Mouse (Mus musculus) liver, embryonic 12.5 days (tissue): ENCODE measurements around the gene Plin1. TPM values are rescaled to one million over a fixed set of nuclear protein-coding genes. Genes with fewer than 3 reads are reported as not detected.

Source experiments
- ATAC-seq: fragments of 200-750 bp; cut with Nextera tagmentation; 2 replicates; pipeline ENCODE4 v1.8.0; 2017; ENCODE audit warnings: moderate number of reproducible peaks, mild to moderate bottlenecking, moderate library complexity
- H3K27ac ChIP-seq: fragments of 300-500 bp; sonication (generic); 2 replicates; pipeline ENCODE4 v1.5.1; 2016; ENCODE audit warnings: mild to moderate bottlenecking
- H3K27me3 ChIP-seq: fragments of 300-500 bp; sonication (generic); replicated peaks from 2 replicates; pipeline ENCODE4 v1.6.1; 2016; ENCODE audit warnings: mild to moderate bottlenecking, moderate library complexity
- H3K36me3 ChIP-seq: fragments of 300-500 bp; sonication (generic); 2 replicates; pipeline ENCODE4 v1.6.1; 2016; ENCODE audit warnings: mild to moderate bottlenecking, moderate library complexity
- H3K4me1 ChIP-seq: fragments of 300-500 bp; sonication (generic); 2 replicates; pipeline ENCODE4 v1.6.1; 2016
- H3K4me2 ChIP-seq: fragments of 300-500 bp; sonication (generic); 2 replicates; pipeline ENCODE4 v1.6.1; 2016; ENCODE audit warnings: mild to moderate bottlenecking, moderate library complexity
- H3K4me3 ChIP-seq: fragments of 300-500 bp; sonication (generic); 2 replicates; pipeline ENCODE4 v1.5.1; 2016; ENCODE audit warnings: mild to moderate bottlenecking, moderate library complexity
- H3K9ac ChIP-seq: fragments of 300-500 bp; sonication (generic); 2 replicates; pipeline ENCODE4 v1.6.1; 2016; ENCODE audit warnings: mild to moderate bottlenecking, moderate library complexity
- H3K9me3 ChIP-seq: fragments of 300-500 bp; sonication (generic); replicated peaks from 2 replicates; pipeline ENCODE4 v1.6.1; 2016; ENCODE audit warnings: mild to moderate bottlenecking, moderate library complexity
- WGBS: fragments of 180-500 bp; shearing (Covaris S2); methylation state at CpG from one replicate; pipeline ENCODE4 v1.1.7; 2016; ENCODE audit not compliant: insufficient replicate concordance; 5-methylcytosine and 5-hydroxymethylcytosine counted together
- polyA plus RNA-seq: library from polyadenylated mRNA; unstranded; fragments of >200 nt; fragmentation: Nextera tagmentation; extraction: Ambion mirVana; gene quantifications from 2 replicates; pipeline ENCODE4 v1.2.1, GENCODE M21; 2016

Plin1 gene
- polyA plus RNA-seq, 1 experiment from 2014 or later = not detected

DNA sequence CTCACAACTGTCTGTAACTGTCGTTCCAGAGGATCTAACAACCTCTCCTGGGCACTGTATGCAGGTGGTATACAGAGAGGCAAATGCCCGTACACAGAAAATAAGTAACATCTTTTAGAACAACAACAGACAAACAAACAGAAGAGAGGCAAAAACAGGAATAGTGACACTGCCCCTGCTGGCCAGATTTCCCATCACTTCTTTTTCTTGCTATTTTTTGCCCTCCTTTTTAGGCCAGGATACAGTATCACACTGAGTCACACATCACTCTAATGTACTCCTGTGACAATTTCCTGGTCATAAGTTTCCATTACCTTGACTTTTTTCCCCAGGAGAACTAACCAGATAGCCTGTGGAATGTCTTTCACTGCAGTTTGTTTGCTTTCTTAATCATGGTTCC is 23.6 kb upstream of the Plin1 start:
- Histone ChIP-seq H3K4me2 (no peak overlapping the region), H3K4me1 (no peaks in the 10 kb centered on the region), H3K9ac (no peak overlapping the region), H3K27ac (no peak overlapping the region), H3K9me3 (no peaks in the 10 kb centered on the region), H3K36me3 (no peaks in the 10 kb centered on the region), H3K27me3 (no peaks in the 10 kb centered on the region), H3K4me3 (no peak overlapping the region)
- no peak for ATAC-seq
- WGBS = 27% methylated on average over 2 of the region's 2 CpGs

DNA sequence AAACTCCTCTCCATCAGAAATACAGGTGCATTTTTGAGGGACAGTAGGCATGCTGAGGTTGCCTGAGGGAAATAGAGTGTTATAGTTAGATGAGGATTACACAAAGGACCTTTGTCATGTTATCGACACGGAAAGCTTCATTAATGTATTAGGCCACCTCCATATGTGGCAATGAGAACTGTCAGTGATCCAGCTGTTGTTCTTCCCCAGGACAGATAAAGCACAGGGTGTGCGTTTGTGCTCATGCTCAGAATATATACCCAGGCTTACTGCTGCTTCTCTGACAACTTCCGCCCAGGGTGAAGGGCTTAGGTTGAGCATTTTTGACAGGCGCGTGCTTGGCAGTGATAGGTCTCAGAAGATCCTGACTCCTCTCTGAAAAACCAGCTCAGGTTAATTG is 16.8 kb upstream of the Plin1 start:
- no peak for ATAC-seq
- H3K9me3 ChIP-seq = no peaks in the 10 kb centered on the region
- H3K9ac ChIP-seq = no peak overlapping the region
- H3K4me3 ChIP-seq = no peak overlapping the region
- no peak overlapping the region for H3K27ac ChIP-seq
- H3K36me3 ChIP-seq = no peaks in the 10 kb centered on the region
- H3K27me3 ChIP-seq = peaks cover 4% of the 10 kb centered on the region; the same call in 1 of the 2 replicates
- H3K4me2 ChIP-seq = no peak overlapping the region
- WGBS = 68% methylated on average over 6 of the region's 6 CpGs
- H3K4me1 ChIP-seq = no peaks in the 10 kb centered on the region

DNA sequence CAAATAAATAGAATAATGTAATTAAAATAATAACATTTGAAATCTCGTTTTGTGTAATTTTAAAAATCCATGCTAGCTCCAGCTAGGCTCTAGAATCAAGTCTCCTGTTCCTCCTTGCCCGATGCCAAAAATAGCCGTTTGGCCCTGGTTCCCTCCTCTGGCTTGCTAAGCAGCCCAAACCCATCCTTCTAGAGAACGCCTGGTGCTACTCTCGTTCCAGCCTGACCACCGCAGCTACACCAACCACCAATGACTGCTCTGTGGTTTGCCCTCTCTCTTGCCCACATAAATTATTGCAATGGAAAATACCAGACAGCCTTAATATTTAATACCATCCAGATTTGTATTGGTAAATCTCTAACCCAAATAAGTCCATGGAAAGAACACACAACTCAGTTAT is 15.0 kb upstream of the Plin1 start:
- Histone ChIP-seq H3K27ac (no peak overlapping the region), H3K27me3 (peaks cover 4% of the 10 kb centered on the region; the same call in 1 of the 2 replicates), H3K4me1 (peaks cover 8% of the 10 kb centered on the region), H3K9me3 (no peaks in the 10 kb centered on the region), H3K4me3 (no peak overlapping the region), H3K4me2 (no peak overlapping the region), H3K9ac (no peak overlapping the region), H3K36me3 (no peaks in the 10 kb centered on the region)
- ATAC-seq = no peak
- WGBS = 64% methylated on average over 6 of the region's 6 CpGs

DNA sequence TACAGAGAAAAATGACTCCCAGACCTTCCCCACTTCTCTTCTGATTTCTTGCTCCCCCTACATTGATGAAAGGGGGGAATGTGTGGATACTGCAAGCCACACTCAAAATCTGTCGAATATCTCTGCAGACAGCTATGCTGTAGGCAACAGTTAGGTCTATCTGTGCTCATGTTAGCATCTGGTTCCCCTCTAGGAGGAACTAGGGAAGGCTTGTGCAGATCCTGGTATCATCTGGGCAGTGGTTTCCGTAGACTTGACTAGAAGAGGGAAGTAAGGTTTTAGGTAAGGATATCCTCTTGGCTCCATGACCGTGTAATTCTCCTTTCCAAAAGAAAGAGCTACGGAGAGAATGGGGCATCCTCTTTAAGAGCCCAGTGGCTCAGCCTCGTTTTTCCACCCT is 11.9 kb upstream of the Plin1 start:
- peaks cover 17% of the 10 kb centered on the region for H3K4me1 ChIP-seq
- H3K9ac ChIP-seq = no peak overlapping the region
- 25% methylated on average over 5 of the region's 5 CpGs for WGBS
- no peak for ATAC-seq
- H3K36me3 ChIP-seq = no peaks in the 10 kb centered on the region
- no peaks in the 10 kb centered on the region for H3K9me3 ChIP-seq
- no peak overlapping the region for H3K4me3 ChIP-seq
- no peak overlapping the region for H3K4me2 ChIP-seq
- peaks cover 4% of the 10 kb centered on the region; the same call in 1 of the 2 replicates for H3K27me3 ChIP-seq
- no peak overlapping the region for H3K27ac ChIP-seq

DNA sequence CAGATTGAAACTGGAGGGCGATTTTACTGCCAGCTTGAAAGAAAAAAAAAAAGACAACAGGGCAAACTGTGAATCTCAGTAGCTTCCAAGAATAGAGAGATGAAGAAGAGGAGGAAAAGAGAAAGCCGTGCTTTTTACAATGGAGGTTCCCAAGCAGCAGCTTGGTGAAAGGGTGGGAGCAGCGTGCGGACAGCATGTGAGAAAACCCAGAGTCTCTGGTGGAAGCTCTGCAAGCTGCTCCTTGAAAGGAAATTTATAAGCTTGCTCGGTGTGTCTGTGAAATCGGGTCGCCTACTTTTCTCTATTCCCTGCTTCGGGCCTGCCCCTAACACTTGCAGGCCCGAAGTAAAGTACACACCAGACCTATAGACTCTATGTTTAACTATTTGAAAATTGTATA is 11.3 kb upstream of the Plin1 start:
- Histone ChIP-seq H3K27ac (no peak overlapping the region), H3K27me3 (peaks cover 4% of the 10 kb centered on the region; the same call in 1 of the 2 replicates), H3K4me1 (peaks cover 17% of the 10 kb centered on the region), H3K4me3 (no peak overlapping the region), H3K36me3 (no peaks in the 10 kb centered on the region), H3K9ac (no peak overlapping the region), H3K4me2 (no peak overlapping the region), H3K9me3 (no peaks in the 10 kb centered on the region)
- no peak for ATAC-seq
- WGBS = 80% methylated on average over 9 of the region's 9 CpGs

DNA sequence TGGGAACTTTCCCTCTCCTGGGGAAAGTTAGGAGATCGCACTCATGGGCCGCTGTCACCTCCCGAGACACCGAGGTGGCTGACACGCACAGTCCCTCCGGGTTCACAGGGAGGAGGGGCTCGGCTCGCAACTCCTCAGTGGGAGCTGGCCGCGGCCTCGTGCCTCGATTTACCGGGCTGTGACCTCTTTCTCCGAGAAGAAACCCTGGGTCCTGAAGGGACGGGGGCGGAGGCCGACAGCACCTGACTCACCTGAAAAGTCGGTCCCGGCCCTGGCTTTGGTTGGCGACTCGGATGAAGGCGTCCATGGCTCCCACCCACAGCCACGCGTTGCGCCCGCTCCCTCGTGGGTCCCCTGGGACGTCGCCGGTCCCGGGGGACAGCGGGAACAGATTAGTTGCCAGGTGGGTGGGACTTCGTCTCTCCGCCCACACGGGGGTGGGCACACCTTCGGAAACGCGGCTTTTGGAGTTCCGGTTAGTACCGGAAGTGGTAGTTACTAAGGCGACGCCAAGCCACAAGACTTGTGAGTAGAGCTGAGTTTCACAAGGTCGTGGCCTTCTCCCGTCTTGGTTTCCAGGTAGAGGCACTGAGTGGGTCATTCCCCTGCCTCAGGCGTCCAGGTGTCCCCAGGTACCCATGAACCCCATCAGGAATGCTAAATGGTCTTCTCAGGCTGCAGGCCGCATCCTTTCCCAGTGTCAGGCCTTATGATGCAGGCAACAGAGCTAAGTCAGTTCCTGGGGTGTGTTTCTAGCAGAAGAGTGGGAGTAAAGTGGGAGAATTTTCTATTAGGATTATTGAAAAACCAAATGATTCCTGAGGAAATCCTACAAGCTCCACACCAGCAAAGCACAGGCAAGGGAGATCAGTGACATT is 10.2 kb upstream of the Plin1 start, which contains the start of the genes Pex11a and Wdr93:
Pex11a (minus strand) TSS at position 473 of the 878 bp plus-strand sequence.
Wdr93 (plus strand) TSS at position 505 of the 878 bp plus-strand sequence.
- peak; percentile 65 for ATAC-seq
- H3K36me3 ChIP-seq = no peaks in the 10 kb centered on the region
- peaks cover under 1% of the 10 kb centered on the region; the same call in 1 of the 2 replicates for H3K27me3 ChIP-seq
- H3K4me2 ChIP-seq = peak within 1 kb of the TSS; percentile 94
- peak within 1 kb of the TSS; percentile 66 for H3K4me3 ChIP-seq
- no peak within 1 kb of the TSS for H3K27ac ChIP-seq
- H3K4me1 ChIP-seq = peaks cover 17% of the 10 kb centered on the region
- 3% methylated on average over 46 of the region's 46 CpGs for WGBS
- H3K9ac ChIP-seq = peak within 1 kb of the TSS; percentile 60
- no peaks in the 10 kb centered on the region for H3K9me3 ChIP-seq

DNA sequence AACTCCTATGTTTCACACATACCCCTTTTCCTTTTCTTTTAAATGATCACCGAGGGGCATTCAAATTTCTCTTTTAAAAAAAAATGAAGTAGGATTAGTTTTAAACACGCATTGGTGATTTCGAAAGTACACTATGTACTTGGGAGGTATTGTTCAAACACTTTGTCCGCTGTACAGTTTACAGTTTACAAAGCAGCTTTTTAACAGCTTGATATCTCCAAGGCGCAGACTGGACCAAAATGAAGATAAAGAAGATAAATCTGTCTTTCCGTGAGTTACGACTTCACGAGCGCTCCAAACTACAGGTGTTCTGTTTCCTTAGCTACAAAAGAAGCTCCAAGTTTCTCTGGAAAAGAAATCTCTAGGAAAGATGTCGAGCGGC is 9.6 kb upstream of the Plin1 start:
- Histone ChIP-seq H3K27ac (no peak overlapping the region), H3K4me1 (peaks cover 17% of the 10 kb centered on the region), H3K9me3 (no peaks in the 10 kb centered on the region), H3K27me3 (no peaks in the 10 kb centered on the region), H3K4me3 (peak overlapping the region; percentile 66), H3K36me3 (no peaks in the 10 kb centered on the region), H3K4me2 (peak overlapping the region; percentile 94), H3K9ac (peak overlapping the region; percentile 60)
- no peak for ATAC-seq
- 15% methylated on average over 11 of the region's 11 CpGs for WGBS

DNA sequence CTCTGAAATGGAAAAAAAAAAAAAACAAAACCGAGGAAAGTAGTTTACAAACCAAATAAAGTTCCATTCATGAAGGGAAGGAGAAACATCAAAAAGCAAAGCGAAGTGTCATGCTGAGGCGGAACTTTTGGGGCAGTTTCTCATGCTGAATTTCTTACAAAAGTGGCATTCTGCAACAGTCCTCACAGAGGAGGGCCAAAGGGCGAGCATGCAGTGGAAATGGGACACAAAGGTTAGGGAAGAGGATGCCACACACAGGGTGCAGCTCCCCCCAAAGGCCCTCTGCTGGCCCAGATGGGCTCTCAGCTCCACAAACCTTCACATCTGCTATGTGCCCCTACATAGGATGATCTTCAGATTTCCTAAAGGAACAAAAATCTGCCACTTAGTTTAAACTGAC is 7.6 kb upstream of the Plin1 start:
- Histone ChIP-seq H3K27me3 (no peaks in the 10 kb centered on the region), H3K4me1 (peaks cover 17% of the 10 kb centered on the region), H3K9me3 (no peaks in the 10 kb centered on the region), H3K4me3 (no peak overlapping the region), H3K4me2 (no peak overlapping the region), H3K27ac (no peak overlapping the region), H3K36me3 (no peaks in the 10 kb centered on the region), H3K9ac (no peak overlapping the region)
- ATAC-seq = no peak
- 69% methylated on average over 4 of the region's 4 CpGs for WGBS

DNA sequence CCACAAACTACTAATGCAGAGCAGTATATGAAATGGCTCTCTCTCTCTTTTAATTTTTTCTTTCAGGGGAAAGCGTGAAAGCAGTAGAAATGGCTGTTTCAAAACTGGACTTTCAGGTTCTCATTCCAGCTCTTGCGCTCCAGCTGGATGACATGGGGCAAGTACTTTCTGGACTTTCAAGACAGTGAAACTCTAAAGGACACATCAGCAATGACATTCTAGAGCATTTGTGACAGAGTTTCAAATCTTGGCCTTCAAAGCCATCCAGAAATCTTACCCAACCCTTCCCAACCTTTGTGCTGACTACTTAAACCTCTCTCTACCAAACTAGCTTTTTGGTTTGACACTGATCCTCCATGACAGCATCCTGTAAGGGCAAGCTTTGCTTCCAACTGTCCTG is 6.2 kb upstream of the Plin1 start:
- Histone ChIP-seq H3K9me3 (no peaks in the 10 kb centered on the region), H3K4me2 (no peak overlapping the region), H3K9ac (no peak overlapping the region), H3K4me1 (peaks cover 17% of the 10 kb centered on the region), H3K4me3 (no peak overlapping the region), H3K27me3 (no peaks in the 10 kb centered on the region), H3K36me3 (no peaks in the 10 kb centered on the region), H3K27ac (no peak overlapping the region)
- ATAC-seq = no peak
- 80% methylated on average over 2 of the region's 2 CpGs for WGBS

DNA sequence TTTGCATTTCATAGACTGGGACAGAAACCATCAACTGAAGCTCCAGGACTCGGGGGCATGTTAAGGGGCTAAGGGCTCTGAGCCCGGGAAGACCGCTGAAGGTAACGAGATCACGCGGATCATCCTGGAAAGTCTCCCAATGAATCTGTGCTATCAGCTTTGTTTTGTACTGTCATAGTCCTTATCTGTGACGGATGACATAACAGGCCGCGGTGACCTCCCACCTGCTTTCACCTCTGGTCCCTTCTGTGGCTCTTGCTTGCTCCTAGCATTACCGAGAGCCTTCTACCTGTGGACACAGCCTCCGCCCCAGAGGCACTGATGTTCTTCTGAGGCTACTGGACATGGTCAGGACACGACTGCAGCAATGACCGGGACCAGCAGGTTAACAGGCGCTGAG is 3.8 kb upstream of the Plin1 start:
- no peak overlapping the region for H3K4me2 ChIP-seq
- H3K9ac ChIP-seq = no peak overlapping the region
- H3K36me3 ChIP-seq = no peaks in the 10 kb centered on the region
- H3K27ac ChIP-seq = no peak overlapping the region
- H3K9me3 ChIP-seq = no peaks in the 10 kb centered on the region
- WGBS = 83% methylated on average over 14 of the region's 14 CpGs
- no peak overlapping the region for H3K4me3 ChIP-seq
- no peaks in the 10 kb centered on the region for H3K4me1 ChIP-seq
- ATAC-seq = no peak
- H3K27me3 ChIP-seq = peaks cover 6% of the 10 kb centered on the region

DNA sequence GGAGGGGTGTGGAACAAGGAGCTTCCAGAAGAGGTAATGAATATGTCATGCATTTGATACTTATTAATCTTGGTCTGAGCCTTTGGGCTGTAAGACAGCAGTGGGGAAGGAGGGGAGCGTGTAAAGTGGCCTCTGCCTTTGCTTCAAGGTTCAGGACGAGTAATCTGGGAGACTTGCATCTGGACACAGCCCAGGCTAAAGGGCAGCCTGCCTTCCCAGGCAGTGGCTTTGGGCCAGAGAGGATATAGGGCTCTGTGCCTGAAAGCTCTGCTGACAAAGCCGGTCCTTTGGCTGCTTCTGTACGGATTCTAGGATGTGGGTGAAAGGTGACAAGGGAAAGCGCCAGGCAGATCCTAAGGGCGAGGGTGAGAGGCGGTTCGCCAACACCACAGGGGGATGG is 1.9 kb upstream of the Plin1 start:
- Histone ChIP-seq H3K4me3 (no peak overlapping the region), H3K36me3 (no peaks in the 10 kb centered on the region), H3K4me2 (no peak overlapping the region), H3K4me1 (no peaks in the 10 kb centered on the region), H3K9ac (no peak overlapping the region), H3K27me3 (peaks cover 23% of the 10 kb centered on the region), H3K9me3 (no peaks in the 10 kb centered on the region), H3K27ac (no peak overlapping the region)
- no peak for ATAC-seq
- WGBS = 71% methylated on average over 8 of the region's 8 CpGs

DNA sequence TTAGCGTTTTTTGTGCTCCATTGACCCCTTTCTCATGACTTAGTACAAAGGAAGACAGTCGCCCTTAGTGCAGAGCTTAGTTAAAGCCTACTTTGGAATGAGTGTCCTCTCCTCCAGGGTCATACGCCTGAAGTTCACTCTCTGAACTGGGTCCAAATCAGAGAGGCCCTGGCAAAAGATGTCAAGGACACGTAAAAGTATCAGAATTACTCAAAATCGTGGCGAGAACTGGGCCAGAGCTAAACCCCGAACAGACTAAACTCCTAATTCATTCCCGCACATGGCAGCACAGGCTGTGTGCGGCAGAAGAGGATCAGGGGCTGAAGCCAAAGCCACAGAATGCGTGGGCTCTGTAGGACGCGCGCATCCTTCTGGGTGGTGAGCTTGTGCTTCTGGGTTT is 1.3 kb downstream of the Plin1 start:
- Histone ChIP-seq H3K27me3 (peaks cover 28% of the 10 kb centered on the region), H3K27ac (no peak overlapping the region), H3K4me2 (no peak overlapping the region), H3K4me3 (no peak overlapping the region), H3K9me3 (no peaks in the 10 kb centered on the region), H3K9ac (no peak overlapping the region), H3K36me3 (no peaks in the 10 kb centered on the region), H3K4me1 (no peaks in the 10 kb centered on the region)
- 64% methylated on average over 13 of the region's 13 CpGs for WGBS
- no peak for ATAC-seq
